Mouse (Mus musculus): ENCODE measurements around the gene Gm5868. TPM values are rescaled to one million over a fixed set of nuclear protein-coding genes. Genes with fewer than 3 reads are reported as not detected.
"Not testable (repeated sequence)": the region's sequence is repeated elsewhere in the genome, so short reads cannot be mapped to it uniquely, and the experiment has no call there.

Gene Gm5868
- total and polyA plus RNA-seq, 2 experiments from 2014 or later, result 5.0 to 5.7 TPM

GRCm38 (mm10) chr5:72565621-72566020, 21.7 kb downstream of the Gm5868 start:
- 89% methylated on average over 5 of the region's 5 CpGs for WGBS
- TF ChIP-seq CTCF (IDR thresholded peaks at IDR 0.05; ENCODE audit: low read depth), result no peak
- ATAC-seq, result no peak

GRCm38 (mm10) chr5:72563183-72563582, 24.2 kb downstream of the Gm5868 start:
- H3K36me3 ChIP-seq (ENCODE audit: insufficient read depth, low read length); H3K4me1 ChIP-seq (ENCODE audit: insufficient read depth, low read length); H3K4me3 ChIP-seq (ENCODE audit: low read length); H3K9me3 ChIP-seq (ENCODE audit: low read length); H3K4me2 ChIP-seq (ENCODE audit: low read depth, low read length); H3K9ac ChIP-seq (replicated peaks; ENCODE audit: low read length); H3K27me3 ChIP-seq (ENCODE audit: insufficient read depth, low read length); H3K27ac ChIP-seq; ATAC-seq; DNase-seq (ENCODE audit: low spot score): not testable (repeated sequence)
- 95% methylated on average over 2 of the region's 2 CpGs for WGBS

More at GRCm38 (mm10) chr5:72565621-72566020, 21.7 kb downstream of the Gm5868 start:
- Histone ChIP-seq H3K4me1 (ENCODE audit: insufficient read depth, low read length) (no peaks in the 10 kb centered on the region), H3K9ac (replicated peaks; ENCODE audit: low read length) (no peak overlapping the region), H3K36me3 (ENCODE audit: insufficient read depth, low read length) (no peaks in the 10 kb centered on the region), H3K27me3 (ENCODE audit: insufficient read depth, low read length) (no peaks in the 10 kb centered on the region), H3K9me3 (ENCODE audit: low read length) (0 out of 2 replicates have a peak, but pooled peaks cover 3% of the 10 kb centered on the region), H3K27ac (no peak overlapping the region), H3K4me2 (ENCODE audit: low read depth, low read length) (no peak overlapping the region), H3K4me3 (ENCODE audit: low read length) (no peak overlapping the region)
- no peak for DNase-seq (ENCODE audit: low spot score)

DNA sequence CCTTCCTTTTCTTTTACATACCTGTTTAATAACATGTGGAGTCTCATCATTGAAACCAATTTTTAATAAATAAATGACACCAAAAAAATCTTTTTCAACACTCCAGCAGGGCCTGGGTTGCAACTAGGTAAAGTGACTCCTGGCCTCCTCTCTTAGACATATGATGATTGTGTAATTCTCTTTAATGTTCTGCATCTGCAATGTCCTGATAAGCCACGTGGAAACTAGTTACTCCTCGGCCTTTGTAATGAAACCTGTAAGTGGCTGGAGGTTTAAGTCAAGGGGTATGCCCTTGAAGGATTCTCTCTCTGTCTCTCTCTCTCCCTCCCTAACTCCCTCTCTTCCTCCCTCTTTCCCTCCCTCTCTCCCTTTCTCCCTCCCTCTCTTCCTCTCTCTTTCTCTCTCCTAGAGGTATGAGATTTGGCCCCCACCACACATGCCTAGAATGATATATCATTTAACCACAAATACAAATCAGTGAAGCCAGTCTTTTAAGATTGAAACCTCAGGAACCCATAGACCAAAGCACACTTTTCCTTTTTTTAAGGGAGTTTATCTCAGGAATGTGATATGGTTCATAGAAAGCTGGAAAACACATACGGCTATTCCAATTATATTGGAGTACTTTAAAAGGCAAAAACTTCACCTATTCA, 26.2 kb downstream of the Gm5868 start:
- WGBS, result 80% methylated on average over 3 of the region's 3 CpGs
- H3K4me1 ChIP-seq (ENCODE audit: insufficient read depth, low read length), result peaks cover 9% of the 10 kb centered on the region
- no peak overlapping the region for H3K4me2 ChIP-seq (ENCODE audit: low read depth, low read length)
- no peak overlapping the region for H3K4me3 ChIP-seq (ENCODE audit: low read length)
- H3K9ac ChIP-seq (replicated peaks; ENCODE audit: low read length), result no peak overlapping the region
- no peak overlapping the region for H3K27ac ChIP-seq
- DNase-seq (ENCODE audit: low spot score), result no peak
- H3K9me3 ChIP-seq (ENCODE audit: low read length), result no peaks in the 10 kb centered on the region
- no peak for ATAC-seq
- H3K27me3 ChIP-seq (ENCODE audit: insufficient read depth, low read length), result no peaks in the 10 kb centered on the region
- H3K36me3 ChIP-seq (ENCODE audit: insufficient read depth, low read length), result no peaks in the 10 kb centered on the region
- no peak for TF ChIP-seq CTCF (IDR thresholded peaks at IDR 0.05; ENCODE audit: low read depth)

GRCm38 (mm10) chr5:72559544-72560049, 27.8 kb downstream of the Gm5868 start, which contains the start of gene Nfxl1:
Nfxl1 (minus strand) TSS chr5:72559684.
- H3K36me3 ChIP-seq (ENCODE audit: insufficient read depth, low read length), result no peaks in the 10 kb centered on the region
- H3K27ac ChIP-seq, result peak within 1 kb of the TSS; percentile 82
- peak within 1 kb of the TSS; percentile 88 for H3K9ac ChIP-seq (replicated peaks; ENCODE audit: low read length)
- H3K4me1 ChIP-seq (ENCODE audit: insufficient read depth, low read length), result peaks cover 9% of the 10 kb centered on the region
- peak; percentile 20; the same call in 1 of the 2 replicates for TF ChIP-seq CTCF (IDR thresholded peaks at IDR 0.05; ENCODE audit: low read depth)
- peak within 1 kb of the TSS; percentile 96 for H3K4me3 ChIP-seq (ENCODE audit: low read length)
- peak; percentile 99 for DNase-seq (ENCODE audit: low spot score)
- H3K4me2 ChIP-seq (ENCODE audit: low read depth, low read length), result peak within 1 kb of the TSS; percentile 84
- peak; percentile 97 for ATAC-seq
- no peaks in the 10 kb centered on the region for H3K9me3 ChIP-seq (ENCODE audit: low read length)
- H3K27me3 ChIP-seq (ENCODE audit: insufficient read depth, low read length), result no peaks in the 10 kb centered on the region
- under 1% methylated on average over 42 of the region's 42 CpGs for WGBS

GRCm38 (mm10) chr5:72558716-72559526, 28.4 kb downstream of the Gm5868 start:
- Histone ChIP-seq H3K4me1 (ENCODE audit: insufficient read depth, low read length) (peaks cover 9% of the 10 kb centered on the region), H3K4me3 (ENCODE audit: low read length) (peak overlapping the region; percentile 96), H3K36me3 (ENCODE audit: insufficient read depth, low read length) (no peaks in the 10 kb centered on the region), H3K27ac (peak overlapping the region; percentile 82), H3K9me3 (ENCODE audit: low read length) (no peaks in the 10 kb centered on the region), H3K27me3 (ENCODE audit: insufficient read depth, low read length) (no peaks in the 10 kb centered on the region), H3K9ac (replicated peaks; ENCODE audit: low read length) (peak overlapping the region; percentile 88), H3K4me2 (ENCODE audit: low read depth, low read length) (peak overlapping the region; percentile 84)
- DNase-seq (ENCODE audit: low spot score), result peak; percentile 24
- no peak for TF ChIP-seq CTCF (IDR thresholded peaks at IDR 0.05; ENCODE audit: low read depth)
- peak; percentile 83 for ATAC-seq
- under 1% methylated on average over 57 of the region's 57 CpGs for WGBS

DNA sequence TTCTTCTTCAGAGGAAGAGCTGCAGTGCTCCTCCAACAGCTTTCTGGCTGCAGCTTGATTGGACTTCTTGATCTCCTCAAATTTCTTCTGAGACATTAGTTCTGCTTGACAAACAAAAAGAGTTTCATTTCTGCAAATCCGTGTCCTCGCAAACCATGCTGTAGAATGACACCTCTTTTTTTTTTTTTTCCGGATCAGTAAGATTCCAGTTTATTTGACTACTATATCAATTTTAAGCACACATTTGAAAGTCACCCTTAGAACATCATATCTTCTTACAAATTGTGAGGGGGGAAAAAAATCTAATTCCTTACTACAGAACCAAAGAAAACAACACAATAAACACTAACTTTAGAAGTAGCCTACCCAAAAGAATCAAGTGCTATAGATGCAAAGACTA, 31.1 kb downstream of the Gm5868 start:
- H3K4me2 ChIP-seq (ENCODE audit: low read depth, low read length), result no peak overlapping the region
- H3K9ac ChIP-seq (replicated peaks; ENCODE audit: low read length), result no peak overlapping the region
- no peaks in the 10 kb centered on the region for H3K36me3 ChIP-seq (ENCODE audit: insufficient read depth, low read length)
- no peaks in the 10 kb centered on the region for H3K9me3 ChIP-seq (ENCODE audit: low read length)
- ATAC-seq (no peak), DNase-seq (ENCODE audit: low spot score) (no peak)
- no peaks in the 10 kb centered on the region for H3K27me3 ChIP-seq (ENCODE audit: insufficient read depth, low read length)
- H3K4me3 ChIP-seq (ENCODE audit: low read length), result no peak overlapping the region
- TF ChIP-seq CTCF (IDR thresholded peaks at IDR 0.05; ENCODE audit: low read depth), result no peak
- no peak overlapping the region for H3K27ac ChIP-seq
- H3K4me1 ChIP-seq (ENCODE audit: insufficient read depth, low read length), result peaks cover 9% of the 10 kb centered on the region
- 80% methylated on average over 3 of the region's 3 CpGs for WGBS

All from hindbrain, postnatal 0 days (tissue).